Mouse (Mus musculus) thymus, adult 2 months (tissue): ENCODE results near the gene Flrt3.

Experiments
- CTCF ChIP-seq: fragments of 200-500 bp; IDR thresholded peaks from 2 replicates; pipeline ENCODE4 v1.5.1; 2012; ENCODE audit warnings: mild to moderate bottlenecking, control low read depth, low read length, moderate library complexity, borderline replicate concordance; ENCODE audit not compliant: control insufficient read depth, poor library complexity, insufficient read depth; ENCODE audit errors: extremely low read depth
- POLR2A ChIP-seq: fragments of 200-500 bp; IDR thresholded peaks from 2 replicates; pipeline ENCODE4 v1.6.1; 2012; ENCODE audit warnings: mild to moderate bottlenecking, low read length, control low read depth, moderate library complexity; ENCODE audit not compliant: control insufficient read depth, poor library complexity, insufficient read depth; ENCODE audit errors: extremely low read depth

DNA sequence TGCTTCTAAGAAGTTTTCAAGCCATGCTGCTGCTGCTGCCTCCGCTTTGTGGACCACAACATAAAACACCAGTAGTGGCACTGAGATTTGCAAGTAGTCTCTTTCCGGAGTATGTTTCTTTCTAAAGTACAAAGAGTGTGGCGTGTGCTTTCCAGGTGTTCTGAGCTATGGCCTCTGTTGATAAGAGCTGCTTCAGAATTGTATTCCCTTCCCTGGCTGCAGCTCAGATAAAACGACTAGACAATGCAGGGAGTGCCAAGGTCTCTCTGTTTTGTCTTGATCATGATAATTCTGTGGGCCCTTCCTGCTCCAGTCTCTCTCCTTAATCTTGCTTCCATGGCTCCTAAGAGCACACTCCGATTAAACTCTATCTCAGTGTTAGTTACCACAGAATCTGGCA is 36.3 kb upstream of the Flrt3 start:
- TF ChIP-seq POLR2A, result no peak
- TF ChIP-seq CTCF, result no peak
